Mouse (Mus musculus): Measurements from ENCODE around the gene Morn4. TPM values are rescaled to one million over a fixed set of nuclear protein-coding genes. Genes with fewer than 3 reads are reported as not detected.

Gene Morn4
- polyA plus RNA-seq, 1 experiment from 2014 or later, result 16.5 TPM

GRCm38 (mm10) chr19:42079950-42080349 lies 6.2 kb downstream of the Morn4 start:
- no peaks in the 10 kb centered on the region for H3K36me3 ChIP-seq
- H3K4me3 ChIP-seq (replicated peaks), result no peak overlapping the region
- no peaks in the 10 kb centered on the region for H3K4me1 ChIP-seq (replicated peaks)
- no peaks in the 10 kb centered on the region for H3K9me3 ChIP-seq
- no peak overlapping the region for H3K9ac ChIP-seq
- ATAC-seq, result peak; percentile 75
- H3K4me2 ChIP-seq (replicated peaks), result no peak overlapping the region
- H3K27me3 ChIP-seq (replicated peaks), result no peaks in the 10 kb centered on the region
- 75% methylated on average over 5 of the region's 5 CpGs for WGBS
- H3K27ac ChIP-seq, result no peak overlapping the region

GRCm38 (mm10) chr19:42079006-42079405 lies 7.2 kb downstream of the Morn4 start:
- Histone ChIP-seq H3K9ac (no peak overlapping the region), H3K36me3 (no peaks in the 10 kb centered on the region), H3K27me3 (replicated peaks) (no peaks in the 10 kb centered on the region), H3K27ac (no peak overlapping the region), H3K4me3 (replicated peaks) (no peak overlapping the region), H3K4me2 (replicated peaks) (no peak overlapping the region), H3K4me1 (replicated peaks) (no peaks in the 10 kb centered on the region), H3K9me3 (no peaks in the 10 kb centered on the region)
- ATAC-seq, result no peak
- 94% methylated on average over 12 of the region's 12 CpGs for WGBS

GRCm38 (mm10) chr19:42078566-42078965 lies 7.6 kb downstream of the Morn4 start:
- ATAC-seq, result no peak
- no peak overlapping the region for H3K27ac ChIP-seq

GRCm38 (mm10) chr19:42075992-42076391 lies 10.2 kb downstream of the Morn4 start:
- Histone ChIP-seq H3K4me2 (replicated peaks) (no peak overlapping the region), H3K27me3 (replicated peaks) (no peaks in the 10 kb centered on the region), H3K27ac (no peak overlapping the region), H3K4me1 (replicated peaks) (no peaks in the 10 kb centered on the region), H3K9me3 (no peaks in the 10 kb centered on the region), H3K4me3 (replicated peaks) (no peak overlapping the region), H3K9ac (no peak overlapping the region), H3K36me3 (no peaks in the 10 kb centered on the region)
- 89% methylated on average over 16 of the region's 16 CpGs for WGBS
- no peak for ATAC-seq

More at GRCm38 (mm10) chr19:42078566-42078965, 7.6 kb downstream of the Morn4 start:
- no peaks in the 10 kb centered on the region for H3K27me3 ChIP-seq (replicated peaks)
- WGBS, result 90% methylated on average over 8 of the region's 8 CpGs
- no peak overlapping the region for H3K9ac ChIP-seq
- H3K36me3 ChIP-seq, result no peaks in the 10 kb centered on the region
- no peak overlapping the region for H3K4me3 ChIP-seq (replicated peaks)
- no peak overlapping the region for H3K4me2 ChIP-seq (replicated peaks)
- no peaks in the 10 kb centered on the region for H3K4me1 ChIP-seq (replicated peaks)
- H3K9me3 ChIP-seq, result no peaks in the 10 kb centered on the region

GRCm38 (mm10) chr19:42075051-42075450 lies 11.1 kb downstream of the Morn4 start:
- no peak overlapping the region for H3K4me3 ChIP-seq (replicated peaks)
- no peaks in the 10 kb centered on the region for H3K4me1 ChIP-seq (replicated peaks)
- no peaks in the 10 kb centered on the region for H3K27me3 ChIP-seq (replicated peaks)
- H3K9ac ChIP-seq, result no peak overlapping the region
- ATAC-seq, result no peak
- H3K27ac ChIP-seq, result no peak overlapping the region
- H3K4me2 ChIP-seq (replicated peaks), result no peak overlapping the region
- WGBS, result 92% methylated on average over 2 of the region's 2 CpGs
- no peaks in the 10 kb centered on the region for H3K9me3 ChIP-seq
- H3K36me3 ChIP-seq, result no peaks in the 10 kb centered on the region

- H3K27me3 ChIP-seq (replicated peaks), result no peaks in the 10 kb centered on the region
- H3K4me3 ChIP-seq (replicated peaks), result no peak overlapping the region
- 73% methylated on average over 7 of the region's 7 CpGs for WGBS
- H3K4me2 ChIP-seq (replicated peaks), result no peak overlapping the region
- H3K27ac ChIP-seq, result no peak overlapping the region
- H3K9ac ChIP-seq, result no peak overlapping the region
- no peaks in the 10 kb centered on the region for H3K4me1 ChIP-seq (replicated peaks)
- no peaks in the 10 kb centered on the region for H3K36me3 ChIP-seq
- peak; percentile 34; the same call in 1 of the 2 replicates for ATAC-seq
- no peaks in the 10 kb centered on the region for H3K9me3 ChIP-seq
These were observed 13.4 kb downstream of the Morn4 start for GRCm38 (mm10) chr19:42072802-42073201.

- Histone ChIP-seq H3K9me3 (no peaks in the 10 kb centered on the region), H3K27me3 (replicated peaks) (no peaks in the 10 kb centered on the region), H3K9ac (no peak overlapping the region), H3K27ac (peak overlapping the region; percentile 48), H3K4me2 (replicated peaks) (no peak overlapping the region), H3K4me3 (replicated peaks) (no peak overlapping the region), H3K36me3 (no peaks in the 10 kb centered on the region), H3K4me1 (replicated peaks) (no peaks in the 10 kb centered on the region)
- 74% methylated on average over 15 of the region's 15 CpGs for WGBS
- peak; percentile 90 for ATAC-seq
These were observed 14.1 kb downstream of the Morn4 start for GRCm38 (mm10) chr19:42071886-42072608.

- Histone ChIP-seq H3K36me3 (no peaks in the 10 kb centered on the region), H3K27me3 (replicated peaks) (no peaks in the 10 kb centered on the region), H3K4me3 (replicated peaks) (no peak overlapping the region), H3K27ac (no peak overlapping the region), H3K4me2 (replicated peaks) (no peak overlapping the region), H3K9me3 (no peaks in the 10 kb centered on the region), H3K9ac (no peak overlapping the region), H3K4me1 (replicated peaks) (no peaks in the 10 kb centered on the region)
- WGBS, result 69% methylated on average over 7 of the region's 7 CpGs
- ATAC-seq, result no peak
These were observed 14.9 kb downstream of the Morn4 start for GRCm38 (mm10) chr19:42071221-42071620.

- Histone ChIP-seq H3K9ac (no peak overlapping the region), H3K27me3 (replicated peaks) (no peaks in the 10 kb centered on the region), H3K9me3 (no peaks in the 10 kb centered on the region), H3K4me1 (replicated peaks) (no peaks in the 10 kb centered on the region), H3K4me2 (replicated peaks) (no peak overlapping the region), H3K36me3 (no peaks in the 10 kb centered on the region), H3K27ac (no peak overlapping the region), H3K4me3 (replicated peaks) (no peak overlapping the region)
- WGBS, result 50% methylated on average over 6 of the region's 6 CpGs
- no peak for ATAC-seq
These were observed 17.0 kb downstream of the Morn4 start for GRCm38 (mm10) chr19:42069241-42069525.

GRCm38 (mm10) chr19:42068441-42069240 lies 17.5 kb downstream of the Morn4 start:
- H3K36me3 ChIP-seq, result no peaks in the 10 kb centered on the region
- no peak overlapping the region for H3K4me3 ChIP-seq (replicated peaks)
- no peak overlapping the region for H3K4me2 ChIP-seq (replicated peaks)
- no peaks in the 10 kb centered on the region for H3K4me1 ChIP-seq (replicated peaks)
- H3K27me3 ChIP-seq (replicated peaks), result no peaks in the 10 kb centered on the region
- 81% methylated on average over 11 of the region's 11 CpGs for WGBS
- ATAC-seq, result no peak
- H3K9me3 ChIP-seq, result no peaks in the 10 kb centered on the region
- no peak overlapping the region for H3K9ac ChIP-seq
- H3K27ac ChIP-seq, result no peak overlapping the region

- Histone ChIP-seq H3K4me3 (replicated peaks) (no peak overlapping the region), H3K36me3 (no peaks in the 10 kb centered on the region), H3K4me2 (replicated peaks) (no peak overlapping the region), H3K27me3 (replicated peaks) (no peaks in the 10 kb centered on the region), H3K4me1 (replicated peaks) (no peaks in the 10 kb centered on the region), H3K27ac (no peak overlapping the region), H3K9ac (no peak overlapping the region), H3K9me3 (no peaks in the 10 kb centered on the region)
- WGBS, result 88% methylated on average over 7 of the region's 7 CpGs
- no peak for ATAC-seq
These were observed 24.7 kb downstream of the Morn4 start for GRCm38 (mm10) chr19:42061443-42061842.

GRCm38 (mm10) chr19:42058426-42058825 lies 27.7 kb downstream of the Morn4 start:
- no peaks in the 10 kb centered on the region for H3K27me3 ChIP-seq (replicated peaks)
- no peak for ATAC-seq
- WGBS, result 57% methylated on average over 7 of the region's 7 CpGs
- H3K4me1 ChIP-seq (replicated peaks), result no peaks in the 10 kb centered on the region
- no peak overlapping the region for H3K4me3 ChIP-seq (replicated peaks)
- H3K27ac ChIP-seq, result no peak overlapping the region
- no peak overlapping the region for H3K9ac ChIP-seq
- no peaks in the 10 kb centered on the region for H3K36me3 ChIP-seq
- no peak overlapping the region for H3K4me2 ChIP-seq (replicated peaks)
- no peaks in the 10 kb centered on the region for H3K9me3 ChIP-seq
